Mouse (Mus musculus) embryonic facial prominence, embryonic 12.5 days (tissue): Measurements from ENCODE around the gene Card6. TPM values are rescaled to one million over a fixed set of nuclear protein-coding genes. Genes with fewer than 3 reads are reported as not detected.

Source experiments
- ATAC-seq: fragments of 200-750 bp; cut with Nextera tagmentation; 2 replicates; pipeline ENCODE4 v1.8.0; 2017; ENCODE audit not compliant: insufficient number of reproducible peaks, insufficient read depth, low FRiP score, low TSS enrichment
- H3K27ac ChIP-seq: fragments of 300-500 bp; sonication (generic); 2 replicates; pipeline ENCODE4 v1.5.1; 2016; ENCODE audit warnings: mild to moderate bottlenecking
- H3K27me3 ChIP-seq: fragments of 300-500 bp; sonication (generic); 2 replicates; pipeline ENCODE4 v1.6.1; 2016; ENCODE audit warnings: mild to moderate bottlenecking, moderate library complexity
- H3K36me3 ChIP-seq: fragments of 300-500 bp; sonication (generic); 2 replicates; pipeline ENCODE4 v1.6.1; 2016; ENCODE audit warnings: mild to moderate bottlenecking
- H3K4me1 ChIP-seq: fragments of 300-500 bp; sonication (generic); 2 replicates; pipeline ENCODE4 v1.6.1; 2016
- H3K4me2 ChIP-seq: fragments of 300-500 bp; sonication (generic); replicated peaks from 2 replicates; pipeline ENCODE4 v1.6.1; 2016; ENCODE audit warnings: mild to moderate bottlenecking, moderate library complexity
- H3K4me3 ChIP-seq: fragments of 300-500 bp; sonication (generic); 2 replicates; pipeline ENCODE4 v1.5.1; 2016; ENCODE audit warnings: mild to moderate bottlenecking
- H3K9ac ChIP-seq: fragments of 300-500 bp; sonication (generic); 2 replicates; pipeline ENCODE4 v1.6.1; 2016; ENCODE audit warnings: mild to moderate bottlenecking, moderate library complexity
- H3K9me3 ChIP-seq: fragments of 300-500 bp; sonication (generic); 2 replicates; pipeline ENCODE4 v1.6.1; 2016; ENCODE audit warnings: mild to moderate bottlenecking, moderate library complexity
- WGBS: fragments of 180-500 bp; shearing (Covaris S2); methylation state at CpG from one replicate; pipeline ENCODE4 v1.1.7; 2016; 5-methylcytosine and 5-hydroxymethylcytosine counted together
- polyA plus RNA-seq: library from polyadenylated mRNA; unstranded; fragments of >200 nt; fragmentation: Nextera tagmentation; extraction: Ambion mirVana; gene quantifications from 2 replicates; pipeline ENCODE4 v1.2.1, GENCODE M21; 2016

Card6 gene
- polyA plus RNA-seq, 1 experiment from 2014 or later = 1.0 TPM

DNA sequence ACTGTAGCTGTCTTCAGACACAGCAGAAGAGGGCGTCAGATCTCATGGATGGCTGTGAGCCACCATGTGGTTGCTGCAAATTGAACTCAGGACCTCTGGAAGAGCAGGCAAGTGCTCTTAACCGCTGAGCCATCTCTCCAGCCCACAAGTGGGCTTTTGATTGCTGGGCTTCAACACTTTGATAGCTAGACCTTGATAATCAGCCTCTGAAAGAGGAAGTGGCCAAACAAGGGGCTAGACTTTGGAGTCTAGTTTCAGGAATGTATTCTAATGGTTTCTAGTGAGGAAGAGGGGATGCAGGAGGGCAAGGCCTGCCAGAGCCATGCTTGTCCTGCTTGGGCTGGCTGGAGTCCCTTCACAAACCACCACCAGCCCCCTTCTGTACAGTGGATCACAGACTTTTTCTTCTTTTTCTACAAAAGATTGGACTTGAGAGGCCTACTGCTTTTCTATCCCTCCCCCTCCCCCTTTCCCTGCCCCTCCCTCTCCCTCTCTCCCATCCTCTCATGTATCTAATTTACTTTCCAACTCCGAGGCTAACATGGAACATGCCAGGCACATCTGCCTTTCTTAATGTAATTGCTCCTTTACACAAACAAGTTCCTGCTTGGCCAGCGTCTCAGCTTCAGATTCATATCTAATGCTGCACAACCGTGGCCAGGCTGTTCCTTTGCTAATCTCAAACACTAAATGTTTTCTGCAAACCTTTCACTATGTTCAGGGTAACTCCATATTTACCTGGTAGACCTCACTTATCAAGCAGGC, 20.0 kb upstream of the Card6 start:
- Histone ChIP-seq H3K27me3 (no peaks in the 10 kb centered on the region), H3K4me3 (no peak overlapping the region), H3K9ac (no peak overlapping the region), H3K4me1 (no peaks in the 10 kb centered on the region), H3K9me3 (no peaks in the 10 kb centered on the region), H3K4me2 (no peak overlapping the region), H3K27ac (no peak overlapping the region), H3K36me3 (peaks cover 8% of the 10 kb centered on the region)
- no peak for ATAC-seq
- 47% methylated on average over 5 of the region's 5 CpGs for WGBS

DNA sequence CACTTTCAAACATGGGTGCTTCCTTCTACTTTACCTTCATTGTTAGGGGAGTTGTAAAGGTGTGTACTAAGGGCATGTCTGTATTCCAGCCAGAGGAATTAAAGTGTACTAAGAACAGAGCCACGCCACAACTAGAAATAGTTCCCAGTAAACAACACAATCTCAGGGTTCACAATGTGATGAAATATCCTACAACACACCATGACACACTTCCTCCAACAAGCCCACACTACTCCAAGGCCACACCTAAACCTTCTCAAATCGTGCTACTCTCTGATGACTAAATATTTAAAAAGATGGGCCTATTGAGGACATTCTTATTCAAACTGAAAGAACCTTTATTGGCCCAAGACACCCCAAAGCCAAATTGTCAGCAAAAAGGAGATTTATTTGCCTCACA, 19.1 kb upstream of the Card6 start:
- no peak overlapping the region for H3K4me3 ChIP-seq
- WGBS = 85% methylated on average over 2 of the region's 2 CpGs

DNA sequence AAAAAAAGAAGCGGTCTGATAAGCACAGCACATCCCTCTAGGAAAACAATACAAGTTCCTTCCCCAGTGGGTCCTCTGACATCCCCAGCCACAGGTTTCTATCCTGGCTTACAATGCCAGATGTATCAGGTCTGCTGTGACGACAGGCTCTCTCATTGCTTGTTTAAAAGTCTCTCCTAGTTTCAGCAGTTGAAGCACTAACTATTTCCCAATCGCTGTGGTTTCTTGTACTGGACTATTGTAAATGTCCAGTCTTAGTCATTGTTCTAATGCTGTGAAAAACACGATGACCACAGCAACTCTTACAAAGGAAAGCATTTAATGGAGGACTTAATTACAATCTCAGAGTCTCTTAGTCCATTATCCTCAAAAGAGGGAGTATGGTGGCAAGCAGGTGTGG, 18.1 kb upstream of the Card6 start:
- Histone ChIP-seq H3K27me3 (no peaks in the 10 kb centered on the region), H3K4me3 (no peak overlapping the region), H3K36me3 (peaks cover 26% of the 10 kb centered on the region), H3K4me1 (no peaks in the 10 kb centered on the region), H3K4me2 (no peak overlapping the region), H3K9me3 (no peaks in the 10 kb centered on the region), H3K9ac (no peak overlapping the region), H3K27ac (no peak overlapping the region)
- ATAC-seq = no peak
- WGBS = 78% methylated on average over 4 of the region's 4 CpGs

More for the DNA sequence above, 19.1 kb upstream of the Card6 start:
- Histone ChIP-seq H3K4me2 (no peak overlapping the region), H3K9ac (no peak overlapping the region), H3K4me1 (no peaks in the 10 kb centered on the region), H3K9me3 (no peaks in the 10 kb centered on the region), H3K36me3 (peaks cover 16% of the 10 kb centered on the region), H3K27ac (no peak overlapping the region), H3K27me3 (no peaks in the 10 kb centered on the region)
- ATAC-seq = no peak

DNA sequence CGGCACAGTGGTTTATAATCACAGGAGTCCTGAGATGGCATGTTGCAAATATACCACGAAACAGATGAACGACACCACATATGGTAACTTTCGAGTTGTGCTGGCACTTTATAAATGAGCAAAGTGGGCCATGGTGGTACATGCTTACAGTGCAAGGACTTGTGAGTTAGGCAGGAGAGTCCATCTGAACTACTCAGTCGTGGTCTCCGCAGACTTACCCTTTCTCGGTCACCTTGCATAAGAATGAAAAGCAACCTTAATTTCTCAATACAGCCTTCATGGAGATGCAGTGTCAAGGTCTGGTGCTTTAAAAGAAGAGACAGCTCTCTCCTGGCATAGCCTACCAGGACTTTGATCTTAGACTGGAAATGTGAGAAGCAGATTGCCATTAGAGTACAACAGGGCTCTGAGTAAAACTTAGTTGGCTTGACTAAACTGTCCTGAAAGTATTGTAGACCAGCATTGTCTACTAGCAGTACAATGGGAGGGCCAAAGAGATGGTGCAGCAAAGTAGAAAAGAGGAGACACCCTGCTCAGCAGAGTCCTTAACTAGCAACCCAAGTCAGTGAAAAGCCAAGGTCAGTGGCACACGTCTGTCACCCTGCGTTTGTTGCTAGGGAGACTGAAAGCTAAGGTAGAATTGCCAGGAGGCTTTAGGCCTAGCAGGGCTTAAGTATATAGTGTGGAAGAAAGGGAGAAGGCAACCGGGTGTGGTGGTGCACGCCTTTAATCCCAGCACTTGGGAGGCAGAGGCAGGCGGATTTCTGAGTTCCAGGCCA, 13.4 kb upstream of the Card6 start:
- Histone ChIP-seq H3K4me2 (no peak overlapping the region), H3K9ac (no peak overlapping the region), H3K9me3 (no peaks in the 10 kb centered on the region), H3K4me3 (no peak overlapping the region), H3K27me3 (no peaks in the 10 kb centered on the region), H3K36me3 (peaks cover 62% of the 10 kb centered on the region), H3K4me1 (peaks cover 13% of the 10 kb centered on the region), H3K27ac (no peak overlapping the region)
- ATAC-seq = no peak
- 89% methylated on average over 12 of the region's 12 CpGs for WGBS

DNA sequence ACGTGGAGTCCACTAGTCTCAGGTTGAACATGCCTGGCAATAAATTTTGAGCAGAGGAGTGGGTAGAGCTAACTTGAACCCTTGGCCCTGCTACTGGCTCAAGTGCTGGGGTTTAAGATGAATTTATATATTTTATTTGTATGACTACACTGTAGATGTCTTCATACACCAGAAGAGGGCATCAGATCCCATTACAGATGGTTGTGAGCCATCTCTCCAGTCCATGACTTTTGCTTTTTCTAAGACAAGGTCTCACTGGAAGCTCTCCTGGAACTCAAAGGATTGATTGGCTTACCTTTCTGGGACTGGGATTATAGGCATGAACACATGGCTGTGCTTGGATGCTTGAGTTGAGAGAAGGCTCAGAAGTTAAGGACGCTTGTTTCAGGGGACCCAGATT, 11.4 kb upstream of the Card6 start:
- no peak overlapping the region for H3K27ac ChIP-seq
- H3K36me3 ChIP-seq = peaks cover 61% of the 10 kb centered on the region
- no peak overlapping the region for H3K4me3 ChIP-seq
- H3K9me3 ChIP-seq = no peaks in the 10 kb centered on the region
- 92% methylated on average over 2 of the region's 2 CpGs for WGBS
- ATAC-seq = no peak
- H3K27me3 ChIP-seq = no peaks in the 10 kb centered on the region
- no peak overlapping the region for H3K9ac ChIP-seq
- no peak overlapping the region for H3K4me2 ChIP-seq
- H3K4me1 ChIP-seq = peaks cover 17% of the 10 kb centered on the region

DNA sequence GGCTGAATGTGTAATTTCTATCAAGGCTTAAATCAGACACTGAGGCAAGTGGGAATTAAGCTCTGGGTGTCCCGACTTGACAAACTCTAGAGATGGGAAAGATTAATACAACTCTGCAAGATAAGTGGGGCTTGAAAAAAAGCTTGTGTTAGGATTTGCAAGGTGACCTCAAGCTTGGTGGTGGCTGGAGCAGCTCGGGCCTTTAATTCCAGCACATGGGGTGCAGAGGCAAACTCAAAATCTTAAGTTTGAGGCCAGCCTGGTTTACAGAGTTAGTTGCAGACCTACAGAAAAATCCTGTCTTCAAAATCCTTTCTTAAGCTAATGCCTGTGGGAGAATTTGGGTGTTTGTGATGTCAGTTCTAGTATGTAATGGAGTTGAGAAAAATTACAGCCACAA, 10.9 kb upstream of the Card6 start:
- 88% methylated on average over 2 of the region's 2 CpGs for WGBS
- peaks cover 56% of the 10 kb centered on the region for H3K36me3 ChIP-seq
- ATAC-seq = no peak

DNA sequence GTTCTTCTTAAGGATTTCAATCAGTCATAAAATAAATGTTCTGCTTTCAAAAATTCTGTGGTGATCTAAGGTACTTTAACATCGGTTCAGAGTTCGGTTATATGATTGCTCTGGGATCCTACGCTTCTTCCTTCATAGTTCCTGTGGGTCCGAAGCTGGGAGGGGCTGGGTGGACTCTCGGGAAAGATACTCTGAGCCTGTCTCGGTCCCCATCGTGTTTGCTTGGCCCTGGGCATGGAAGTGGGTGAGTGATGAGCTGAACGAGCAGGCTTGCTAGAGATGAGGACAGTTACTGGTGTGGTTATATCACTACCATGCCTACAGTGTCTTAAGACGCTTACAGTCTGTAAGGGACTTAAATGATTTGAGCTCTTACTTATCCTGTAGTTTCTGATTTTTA, 10.3 kb upstream of the Card6 start:
- Histone ChIP-seq H3K4me3 (no peak overlapping the region), H3K27ac (no peak overlapping the region), H3K27me3 (no peaks in the 10 kb centered on the region), H3K9ac (no peak overlapping the region), H3K9me3 (no peaks in the 10 kb centered on the region), H3K4me1 (peaks cover 17% of the 10 kb centered on the region), H3K36me3 (peaks cover 55% of the 10 kb centered on the region), H3K4me2 (no peak overlapping the region)
- ATAC-seq = no peak
- 91% methylated on average over 9 of the region's 9 CpGs for WGBS

More for the DNA sequence above, 10.9 kb upstream of the Card6 start:
- Histone ChIP-seq H3K27ac (no peak overlapping the region), H3K27me3 (no peaks in the 10 kb centered on the region), H3K9me3 (no peaks in the 10 kb centered on the region), H3K9ac (no peak overlapping the region), H3K4me2 (no peak overlapping the region), H3K4me1 (peaks cover 17% of the 10 kb centered on the region), H3K4me3 (no peak overlapping the region)

DNA sequence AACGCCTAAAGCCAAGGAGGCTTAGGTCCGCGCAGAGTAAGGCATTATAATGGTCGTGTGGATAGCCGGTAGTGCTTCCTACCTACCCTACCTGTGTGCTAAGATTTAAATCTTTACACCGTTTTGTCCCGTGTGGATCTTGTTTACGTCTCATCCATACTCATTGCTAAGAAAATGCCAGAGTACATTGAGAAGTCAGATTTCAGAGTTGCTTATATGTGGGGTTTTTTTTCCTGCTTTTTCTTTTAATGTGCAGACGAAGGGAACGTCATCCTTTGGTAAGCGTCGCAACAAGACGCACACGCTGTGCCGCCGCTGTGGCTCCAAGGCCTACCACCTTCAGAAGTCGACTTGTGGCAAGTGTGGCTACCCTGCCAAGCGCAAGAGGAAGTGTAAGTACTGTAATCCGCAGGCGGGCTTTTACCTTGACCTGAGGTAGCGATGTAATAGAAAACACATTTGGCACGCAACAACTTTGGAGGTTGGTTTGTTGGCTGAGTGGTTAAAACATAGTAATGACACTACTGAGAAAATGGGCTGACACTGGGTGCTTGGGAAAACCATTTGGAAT, 8.8 kb upstream of the Card6 start:
- ATAC-seq = no peak
- no peaks in the 10 kb centered on the region for H3K9me3 ChIP-seq
- H3K4me1 ChIP-seq = peaks cover 17% of the 10 kb centered on the region
- no peaks in the 10 kb centered on the region for H3K27me3 ChIP-seq
- peaks cover 42% of the 10 kb centered on the region for H3K36me3 ChIP-seq
- peak overlapping the region; percentile 89 for H3K9ac ChIP-seq
- H3K27ac ChIP-seq = peak overlapping the region; percentile 96
- peak overlapping the region; percentile 75 for H3K4me2 ChIP-seq
- H3K4me3 ChIP-seq = peak overlapping the region; percentile 90
- WGBS = under 1% methylated on average over 22 of the region's 22 CpGs

DNA sequence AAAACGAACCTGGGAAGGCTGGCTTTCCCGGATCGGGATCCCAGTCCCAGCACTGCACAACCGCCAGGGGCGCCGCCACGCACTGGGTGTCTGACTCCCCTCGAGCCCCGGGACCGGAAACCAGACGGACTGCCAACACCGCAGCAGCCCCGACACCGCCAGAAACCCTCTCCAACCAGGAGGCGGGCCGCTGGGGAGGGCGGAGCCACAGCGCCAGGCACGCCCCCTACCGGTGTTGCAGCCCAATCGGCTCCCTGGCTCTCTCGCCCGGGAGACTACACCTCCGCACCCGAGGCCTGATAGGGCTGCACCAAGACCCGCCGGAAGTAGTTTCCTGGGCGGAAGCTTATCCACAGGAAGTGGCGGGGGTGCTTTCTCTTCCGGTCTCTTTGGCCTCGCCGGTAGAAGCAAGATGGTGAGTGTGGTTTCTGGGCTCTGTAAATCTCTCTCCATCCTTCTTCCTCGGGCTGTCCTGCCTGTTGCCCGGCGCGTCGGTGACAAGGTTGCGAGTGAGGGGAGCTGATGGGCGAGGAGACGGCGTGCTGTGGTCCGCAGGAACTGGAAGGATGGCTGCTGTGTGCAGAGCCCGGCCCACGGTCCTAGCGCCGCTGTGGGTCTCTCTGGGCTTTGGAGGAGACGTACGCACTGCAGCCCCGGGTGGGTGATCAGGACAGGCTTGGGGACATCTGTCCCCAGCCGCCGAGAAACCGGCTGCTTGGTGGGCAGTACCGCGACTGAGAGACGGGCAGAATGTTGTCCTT, 8.1 kb upstream of the Card6 start, which contains the start of gene Rpl37:
Rpl37 (plus strand) TSS at position 376 of the 761 bp plus-strand sequence.
- Histone ChIP-seq H3K9ac (peak within 1 kb of the TSS; percentile 89), H3K36me3 (peaks cover 36% of the 10 kb centered on the region), H3K27me3 (no peaks in the 10 kb centered on the region), H3K9me3 (no peaks in the 10 kb centered on the region), H3K4me3 (peak within 1 kb of the TSS; percentile 90), H3K27ac (peak within 1 kb of the TSS; percentile 96), H3K4me1 (peaks cover 17% of the 10 kb centered on the region), H3K4me2 (peak within 1 kb of the TSS; percentile 75)
- WGBS = under 1% methylated on average over 55 of the region's 55 CpGs
- ATAC-seq = peak; percentile 99

DNA sequence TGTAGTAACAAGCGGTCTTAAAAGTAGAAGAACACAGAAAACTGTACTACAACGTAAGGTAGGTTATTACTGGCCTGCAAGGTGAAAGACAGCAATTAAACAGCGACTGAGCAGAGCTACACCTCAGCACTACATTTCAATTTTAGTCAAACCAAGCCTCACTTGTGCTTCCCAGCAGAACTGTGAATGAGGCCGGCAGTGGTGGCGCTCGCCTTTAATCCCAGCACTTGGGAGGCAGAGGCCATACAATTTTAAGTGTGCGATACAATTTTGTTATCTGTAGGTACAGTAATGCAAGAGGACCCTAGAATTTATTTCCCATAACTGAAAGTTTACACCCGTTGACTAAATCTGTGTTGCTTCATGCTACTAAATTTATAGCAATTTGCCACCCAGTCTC, 6.8 kb upstream of the Card6 start:
- no peaks in the 10 kb centered on the region for H3K9me3 ChIP-seq
- peaks cover 27% of the 10 kb centered on the region for H3K36me3 ChIP-seq
- peak overlapping the region; percentile 90 for H3K4me3 ChIP-seq
- ATAC-seq = no peak
- peaks cover 17% of the 10 kb centered on the region for H3K4me1 ChIP-seq
- peak overlapping the region; percentile 96 for H3K27ac ChIP-seq
- WGBS = 70% methylated on average over 8 of the region's 8 CpGs
- no peak overlapping the region for H3K9ac ChIP-seq
- H3K27me3 ChIP-seq = no peaks in the 10 kb centered on the region
- peak overlapping the region; percentile 50 for H3K4me2 ChIP-seq

DNA sequence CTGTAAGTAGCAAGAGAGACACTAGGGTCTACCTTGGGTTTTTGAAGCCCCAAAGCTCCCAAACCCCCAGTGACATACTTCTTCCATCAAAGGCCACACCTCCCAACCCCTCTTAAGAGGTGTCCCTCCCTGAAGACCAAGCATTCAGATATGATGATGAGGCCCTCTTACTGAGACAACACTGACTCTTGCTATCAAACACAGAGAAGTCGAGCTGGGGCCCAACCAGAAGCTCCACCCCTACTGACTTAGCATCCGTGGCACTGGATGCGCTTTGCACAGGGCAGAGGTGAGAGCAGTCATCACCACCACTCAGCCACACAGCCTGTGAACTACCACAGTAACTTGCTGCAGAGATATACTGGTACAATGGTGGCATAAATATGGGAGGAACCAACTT, 4.3 kb upstream of the Card6 start:
- Histone ChIP-seq H3K27ac (no peak overlapping the region), H3K27me3 (no peaks in the 10 kb centered on the region), H3K9me3 (no peaks in the 10 kb centered on the region), H3K36me3 (peaks cover 2% of the 10 kb centered on the region), H3K4me3 (no peak overlapping the region), H3K4me1 (peaks cover 7% of the 10 kb centered on the region), H3K9ac (no peak overlapping the region), H3K4me2 (no peak overlapping the region)
- no peak for ATAC-seq
- WGBS = 84% methylated on average over 3 of the region's 3 CpGs
